Mouse (Mus musculus) embryo, embryonic 10.5 days (tissue): ENCODE measurements at regions not wholly inside any gene's neighbourhood (a gene's known extent, or its start where the extent isn't known, plus 50 kb on each side); places are given as distances from the start of the nearest gene placed in this dataset.

ENCODE experiments used
- DNase-seq: peaks from one replicate; pipeline ENCODE4 v3.0.0-alpha.2; 2015; ENCODE audit warnings: low spot score

GRCm38 (mm10) chr3:136444598-136444997 is 118.7 kb upstream of the Bank1 start:
- DNase-seq, result peak; percentile 25

- no peak for DNase-seq
These were observed 116.2 kb upstream of the Bank1 start for GRCm38 (mm10) chr3:136442099-136442498.

- peak; percentile 46 for DNase-seq
These were observed 114.2 kb upstream of the Bank1 start for GRCm38 (mm10) chr3:136439907-136440645.

- no peak for DNase-seq
These were observed 113.5 kb upstream of the Bank1 start for GRCm38 (mm10) chr3:136439350-136439749.

- no peak for DNase-seq
These were observed 108.5 kb upstream of the Bank1 start for GRCm38 (mm10) chr3:136434407-136434806.

- DNase-seq, result no peak
These were observed 106.2 kb upstream of the Bank1 start for GRCm38 (mm10) chr3:136432072-136432471.

- no peak for DNase-seq
These were observed 101.6 kb upstream of the Bank1 start for GRCm38 (mm10) chr3:136427427-136427826.

- no peak for DNase-seq
These were observed 100.8 kb upstream of the Bank1 start for GRCm38 (mm10) chr3:136426539-136427194.

- DNase-seq, result no peak
These were observed 96.2 kb upstream of the Bank1 start for GRCm38 (mm10) chr3:136421969-136422614.

GRCm38 (mm10) chr3:136405606-136406005 is 79.7 kb upstream of the Bank1 start:
- DNase-seq, result no peak

- no peak for DNase-seq
These were observed 57.4 kb upstream of the Bank1 start for GRCm38 (mm10) chr3:136383282-136383681.

GRCm38 (mm10) chr3:136380644-136381043 is 54.8 kb upstream of the Bank1 start:
- no peak for DNase-seq

GRCm38 (mm10) chr3:136379741-136380398 is 54.0 kb upstream of the Bank1 start:
- no peak for DNase-seq

- DNase-seq, result no peak
These were observed 51.0 kb upstream of the Bank1 start for GRCm38 (mm10) chr3:136376893-136377292.
